ENCODE assay signal across 9 mouse cellular contexts in the genomic region with DNA sequence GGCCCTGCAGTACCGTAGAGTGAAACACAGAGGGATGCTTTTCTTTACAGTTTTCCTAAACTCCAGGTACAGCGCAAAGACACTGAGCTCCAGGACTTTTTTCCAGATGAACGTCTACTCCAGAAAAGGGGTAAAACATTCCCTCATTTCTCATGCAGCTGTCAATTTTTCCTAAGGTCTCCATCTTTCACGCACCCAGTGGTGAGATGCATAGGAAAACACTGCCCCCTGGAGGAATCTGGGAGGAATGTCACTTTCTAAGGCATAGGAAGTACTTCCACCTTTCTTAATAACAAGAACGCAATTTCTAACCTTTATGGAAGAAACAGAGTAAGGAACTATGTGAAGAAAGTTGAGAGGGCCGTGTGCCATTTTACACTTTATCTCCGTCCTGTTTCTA.
DNase-seq lines count a peak whose midpoint lies in the region; ATAC-seq and TF ChIP-seq lines count a peak whose summit lies in the region.
"Had no signal": no experiment of that assay in that cellular context is flagged by ENCODE, and none has a peak within 500 bp of the region (broad histone marks: within the 10 kb centered on the region; RNA-seq: fewer than 3 reads in every experiment).

No protein-coding gene starts in this region.

- H3K4me3 ChIP-seq in layer of hippocampus, adult 2 months, result no peak overlapping the region
- H3K4me3 ChIP-seq in MEL (ENCODE audit: control insufficient read depth in 1 of 2, insufficient read depth in 1 of 2, low read depth in 2 of 2, low read length in 2 of 2), result no peak overlapping the region
- no peak overlapping the region for H3K4me3 ChIP-seq in cerebellum, adult 2 months (replicated peaks; ENCODE audit: insufficient read depth, low read depth, low read length)
- H3K4me3 ChIP-seq in midbrain, embryonic 16.5 days (ENCODE audit: low read depth, low read length), result no peak overlapping the region
- H3K4me3 ChIP-seq: stomach, embryonic 15.5 days had no signal

- H3K27ac ChIP-seq in layer of hippocampus, adult 2 months, result no peak overlapping the region
- H3K27ac ChIP-seq in MEL (ENCODE audit: control insufficient read depth, low read depth, low read length), result no peak overlapping the region
- no peak overlapping the region for H3K27ac ChIP-seq in cerebellum, adult 2 months (ENCODE audit: insufficient read depth, low read length)
- no peak overlapping the region for H3K27ac ChIP-seq in midbrain, embryonic 16.5 days (ENCODE audit: low read length)
- H3K27ac ChIP-seq: stomach, embryonic 15.5 days had no signal

- DNase-seq in layer of hippocampus, adult 2 months (ENCODE audit: low spot score in 2 of 2), result peak; percentile 52 to 65
- DNase-seq in layer of hippocampus, adult 9-10 months (ENCODE audit: low spot score), result no peak
- DNase-seq in MEL (ENCODE audit: low read depth, low spot score), result peak; percentile 66
- DNase-seq in cerebellum, adult 2 months, result peak; percentile 45 to 49
- no peak for DNase-seq in testis, postnatal 14 days (ENCODE audit: low spot score)
- DNase-seq in thymus, postnatal 14 days, result no peak

- peak; percentile 94 for ATAC-seq in granulocyte monocyte progenitor cell, adult 5-6 weeks (replicated peaks; ENCODE audit: poor library complexity, severe bottlenecking)
- ATAC-seq in midbrain, embryonic 16.5 days, result peak; percentile 14; the same call in 1 of the 2 replicates

- no peak for TF ChIP-seq POLR2A in MEL (IDR thresholded peaks at IDR 0.05; ENCODE audit: control insufficient read depth in 1 of 2, insufficient read depth in 1 of 2, low read depth in 1 of 2, low read length in 2 of 2, poor library complexity in 1 of 2)
- no peak for TF ChIP-seq POLR2A in cerebellum, adult 2 months (IDR thresholded peaks at IDR 0.05; ENCODE audit: borderline replicate concordance, insufficient read depth, low read length)

- peak; percentile 92 for TF ChIP-seq CTCF in layer of hippocampus, adult 2 months (conservative IDR thresholded peaks at IDR 0.05)
- peak; percentile 70 to 84 (median 82) for TF ChIP-seq CTCF in MEL (IDR thresholded peaks at IDR 0.05 in 2 of 3, conservative IDR thresholded peaks at IDR 0.05 in 1 of 3; ENCODE audit: control insufficient read depth in 1 of 3, insufficient read depth in 1 of 3, low read depth in 2 of 3, low read length in 3 of 3, poor library complexity in 1 of 3, severe bottlenecking in 1 of 3)
- peak; percentile 70; the same call in 1 of the 2 replicates for TF ChIP-seq CTCF in cerebellum, adult 2 months (IDR thresholded peaks at IDR 0.05; ENCODE audit: borderline replicate concordance, insufficient read depth, low read depth, low read length)

- peak; percentile 93 for TF ChIP-seq RAD21 in MEL (IDR thresholded peaks at IDR 0.05; ENCODE audit: low read depth, low read length)

- no peaks in the 10 kb centered on the region; a peak in 1 of 4 replicates for H3K36me3 ChIP-seq in MEL (ENCODE audit: control insufficient read depth in 1 of 2, insufficient read depth in 2 of 2, low read length in 2 of 2)
- no peaks in the 10 kb centered on the region for H3K36me3 ChIP-seq in midbrain, embryonic 16.5 days (ENCODE audit: control insufficient read depth, insufficient read depth, low read length)
- H3K36me3 ChIP-seq: stomach, embryonic 15.5 days had no signal

- WGBS in cerebellum, adult 2 months, result 36% methylated on average over 7 of the region's 7 CpGs
- WGBS in midbrain, embryonic 16.5 days, result 40% methylated on average over 7 of the region's 7 CpGs

- no peak overlapping the region for H3K9ac ChIP-seq in MEL (ENCODE audit: control insufficient read depth, low read depth, low read length, poor library complexity, severe bottlenecking)
- H3K9ac ChIP-seq in midbrain, embryonic 16.5 days (ENCODE audit: low read depth, low read length), result no peak overlapping the region
- H3K9ac ChIP-seq: stomach, embryonic 15.5 days had no signal

- no peaks in the 10 kb centered on the region for H3K27me3 ChIP-seq in MEL (ENCODE audit: control insufficient read depth in 1 of 2, insufficient read depth in 2 of 2, low read length in 2 of 2)
- H3K27me3 ChIP-seq in cerebellum, adult 2 months (ENCODE audit: control insufficient read depth, insufficient read depth, low read length), result no peaks in the 10 kb centered on the region
- no peaks in the 10 kb centered on the region for H3K27me3 ChIP-seq in midbrain, embryonic 16.5 days (ENCODE audit: control insufficient read depth, insufficient read depth, low read depth, low read length)
- H3K27me3 ChIP-seq: stomach, embryonic 15.5 days had no signal

- no peaks in the 10 kb centered on the region; a peak in 1 of 4 replicates for H3K4me1 ChIP-seq in MEL (ENCODE audit: control insufficient read depth in 1 of 2, insufficient read depth in 2 of 2, low read length in 2 of 2)
- no peaks in the 10 kb centered on the region for H3K4me1 ChIP-seq in cerebellum, adult 2 months (ENCODE audit: control insufficient read depth, insufficient read depth, low read length)
- H3K4me1 ChIP-seq in midbrain, embryonic 16.5 days (ENCODE audit: control insufficient read depth, insufficient read depth, low read length), result no peaks in the 10 kb centered on the region
- H3K4me1 ChIP-seq: stomach, embryonic 15.5 days had no signal

- no peaks in the 10 kb centered on the region for H3K79me2 ChIP-seq in MEL (ENCODE audit: control insufficient read depth, insufficient read depth, low read length, poor library complexity)

- no peak for TF ChIP-seq EP300 in MEL (IDR thresholded peaks at IDR 0.05; ENCODE audit: low read depth in 1 of 2, low read length in 2 of 2)

- no peaks in the 10 kb centered on the region for H3K9me3 ChIP-seq in MEL (replicated peaks; ENCODE audit: insufficient read depth, low read length)
- no peaks in the 10 kb centered on the region for H3K9me3 ChIP-seq in midbrain, embryonic 16.5 days (replicated peaks; ENCODE audit: control insufficient read depth, low read length, poor library complexity, severe bottlenecking)
- H3K9me3 ChIP-seq: stomach, embryonic 15.5 days had no signal

- no peak overlapping the region for H3K4me2 ChIP-seq in midbrain, embryonic 16.5 days (ENCODE audit: low read length)
- H3K4me2 ChIP-seq: stomach, embryonic 15.5 days had no signal

TF ChIP-seq in MEL, 35 proteins besides CTCF, POLR2A, EP300 and RAD21:
- no peak for TF ChIP-seq GABPA (IDR thresholded peaks at IDR 0.05; ENCODE audit: low read depth, low read length)
- TF ChIP-seq SMC3 (IDR thresholded peaks at IDR 0.05; ENCODE audit: low read depth, low read length), result peak; percentile 76
- no peak for TF ChIP-seq NRF1 (IDR thresholded peaks at IDR 0.05; ENCODE audit: insufficient read depth, low read depth, low read length, poor library complexity, severe bottlenecking)
- no peak for TF ChIP-seq MAX (IDR thresholded peaks at IDR 0.05; ENCODE audit: low read length)
- TF ChIP-seq E2F4 (IDR thresholded peaks at IDR 0.05; ENCODE audit: borderline replicate concordance, low read depth, low read length), result no peak
- TF ChIP-seq JUND (IDR thresholded peaks at IDR 0.05; ENCODE audit: low read depth, low read length), result no peak
- TF ChIP-seq USF1 (IDR thresholded peaks at IDR 0.05; ENCODE audit: low read depth, low read length), result no peak
- no peak for TF ChIP-seq MYB (IDR thresholded peaks at IDR 0.05; ENCODE audit: low read depth, low read length)
- peak; percentile 59 for TF ChIP-seq ZC3H11A (IDR thresholded peaks at IDR 0.05; ENCODE audit: low read depth, low read length)

Comparison
In these comparisons a context has a peak if more than half of its experiments do, and no peak if none do; other contexts are left out.
1. DNase-seq: peak in layer of hippocampus, adult 2 months (2 of 2), MEL (single experiment) and cerebellum, adult 2 months (2 of 2); none in layer of hippocampus, adult 9-10 months (single experiment), testis, postnatal 14 days (single experiment) and thymus, postnatal 14 days (single experiment).
2. Peak in every context shown above with its lines, with median percentiles within 50 percentile points of each other: CTCF ChIP-seq.